Mouse (Mus musculus) cerebellum, adult 2 months (tissue): Measurements from ENCODE around the gene Raf1.

ENCODE experiments used
- CTCF ChIP-seq: fragments of 200-500 bp; IDR thresholded peaks from 2 replicates; pipeline ENCODE4 v1.5.1; 2011; ENCODE audit warnings: low read depth, mild to moderate bottlenecking, control low read depth, low read length, moderate library complexity, borderline replicate concordance; ENCODE audit not compliant: insufficient read depth
- POLR2A ChIP-seq: fragments of 200-500 bp; IDR thresholded peaks from 2 replicates; pipeline ENCODE4 v1.6.1; 2011; ENCODE audit warnings: low read length, control low read depth, borderline replicate concordance; ENCODE audit not compliant: insufficient read depth

DNA sequence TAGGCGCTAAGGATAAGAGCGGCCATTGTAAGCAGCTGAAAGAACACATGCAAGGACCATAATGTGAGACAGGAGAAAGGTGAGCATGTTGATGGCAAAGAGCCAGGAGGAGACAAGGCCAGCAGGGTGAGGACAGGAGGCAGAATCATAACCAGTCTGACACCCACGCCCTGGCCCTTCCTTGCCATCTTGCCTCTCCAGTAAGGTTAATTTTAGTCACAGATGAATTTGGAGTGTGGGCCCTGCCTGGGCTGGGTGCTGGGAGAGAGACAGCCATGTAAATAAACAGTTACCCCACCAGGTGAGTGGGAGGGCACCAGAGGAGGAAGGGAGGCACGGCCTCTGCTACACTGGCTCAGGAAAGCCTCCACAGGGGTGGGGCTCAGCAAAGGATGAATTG, 4.6 kb upstream of the Raf1 start:
- TF ChIP-seq CTCF (no peak), POLR2A (no peak)
